11 mouse cellular contexts compared by ENCODE assay signal in genomic region chr4:115060753-115061152, GRCm38 (mm10). TPM values are rescaled to one million over a fixed set of nuclear protein-coding genes. Genes with fewer than 3 reads are reported as not detected.
DNase-seq lines count a peak whose midpoint lies in the region; ATAC-seq and TF ChIP-seq lines count a peak whose summit lies in the region.
"Had no signal": no experiment of that assay in that cellular context is flagged by ENCODE, and none has a peak within 500 bp of the region (broad histone marks: within the 10 kb centered on the region; RNA-seq: fewer than 3 reads in every experiment).

No protein-coding gene starts in this region.

- peak overlapping the region; percentile 57 for H3K4me3 ChIP-seq in heart, embryonic 12.5 days
- no peak overlapping the region for H3K4me3 ChIP-seq in lung, postnatal 0 days (ENCODE audit: low read depth, low read length)
- H3K4me3 ChIP-seq in hindbrain, embryonic 14.5 days (replicated peaks; ENCODE audit: low read length): peak overlapping the region; percentile 33
- H3K4me3 ChIP-seq in midbrain, embryonic 13.5 days (replicated peaks): peak overlapping the region; percentile 40

- peak overlapping the region; percentile 74 for H3K4me2 ChIP-seq in heart, embryonic 12.5 days
- peak overlapping the region; percentile 77 for H3K4me2 ChIP-seq in lung, postnatal 0 days (replicated peaks; ENCODE audit: low read depth, low read length)
- H3K4me2 ChIP-seq in hindbrain, embryonic 14.5 days (replicated peaks): peak overlapping the region; percentile 17
- peak overlapping the region; percentile 92 for H3K4me2 ChIP-seq in midbrain, embryonic 13.5 days (replicated peaks)

- peak overlapping the region; percentile 74 for H3K9ac ChIP-seq in heart, embryonic 12.5 days
- H3K9ac ChIP-seq in lung, postnatal 0 days (replicated peaks; ENCODE audit: low read depth): no peak overlapping the region
- H3K9ac ChIP-seq in hindbrain, embryonic 14.5 days: no peak overlapping the region
- peak overlapping the region; percentile 66 for H3K9ac ChIP-seq in midbrain, embryonic 13.5 days (replicated peaks)

- peak overlapping the region; percentile 89; the same call in 1 of the 2 replicates for H3K27ac ChIP-seq in heart, embryonic 12.5 days (ENCODE audit: poor library complexity, severe bottlenecking)
- H3K27ac ChIP-seq in lung, postnatal 0 days (ENCODE audit: low read length): no peak overlapping the region
- H3K27ac ChIP-seq in hindbrain, embryonic 14.5 days: peak overlapping the region; percentile 38; the same call in 1 of the 2 replicates
- H3K27ac ChIP-seq in midbrain, embryonic 13.5 days: peak overlapping the region; percentile 93

- intact Hi-C loops in heart, postnatal 36 days (cut with DNase I): no loop called here

- no peaks in the 10 kb centered on the region for H3K9me3 ChIP-seq in heart, embryonic 12.5 days (replicated peaks)
- H3K9me3 ChIP-seq in lung, postnatal 0 days (ENCODE audit: low read length): no peaks in the 10 kb centered on the region
- H3K9me3 ChIP-seq in hindbrain, embryonic 14.5 days (ENCODE audit: control insufficient read depth, low read length): no peaks in the 10 kb centered on the region
- no peaks in the 10 kb centered on the region for H3K9me3 ChIP-seq in midbrain, embryonic 13.5 days

- WGBS in heart, embryonic 12.5 days: 17% methylated on average over 3 of the region's 3 CpGs
- 20% methylated on average over 3 of the region's 3 CpGs for WGBS in lung, postnatal 0 days
- WGBS in hindbrain, embryonic 14.5 days: 14% methylated on average over 3 of the region's 3 CpGs
- 8% methylated on average over 3 of the region's 3 CpGs for WGBS in midbrain, embryonic 13.5 days

- no peak for TF ChIP-seq CTCF in lung, postnatal 0 days (IDR thresholded peaks at IDR 0.05)

- no peak for DNase-seq in heart, postnatal 36 days
- no peak for DNase-seq in lung, postnatal 0 days (ENCODE audit: low spot score)
- no peak for DNase-seq in lung, adult 18-20 months
- no peak for DNase-seq in hindbrain, embryonic 14.5 days (ENCODE audit: low spot score)
- no peak for DNase-seq in cerebellum, adult 9-11 months
- no peak for DNase-seq in cerebellum, adult 18-20 months
- DNase-seq: lung, postnatal 36 days; thymus, postnatal 4 days had no signal

- no peak for TF ChIP-seq EP300 in lung, postnatal 0 days (IDR thresholded peaks at IDR 0.05)

- no peaks in the 10 kb centered on the region for H3K36me3 ChIP-seq in heart, embryonic 12.5 days
- no peaks in the 10 kb centered on the region for H3K36me3 ChIP-seq in lung, postnatal 0 days (ENCODE audit: insufficient read depth, low read length)
- no peaks in the 10 kb centered on the region for H3K36me3 ChIP-seq in hindbrain, embryonic 14.5 days (replicated peaks; ENCODE audit: control insufficient read depth, insufficient read depth)
- H3K36me3 ChIP-seq in midbrain, embryonic 13.5 days: no peaks in the 10 kb centered on the region

- peaks cover 72% of the 10 kb centered on the region for H3K27me3 ChIP-seq in heart, embryonic 12.5 days (replicated peaks)
- H3K27me3 ChIP-seq in lung, postnatal 0 days (replicated peaks; ENCODE audit: insufficient read depth, low read length): peaks cover 36% of the 10 kb centered on the region
- peaks cover 87% of the 10 kb centered on the region for H3K27me3 ChIP-seq in hindbrain, embryonic 14.5 days (ENCODE audit: control insufficient read depth, insufficient read depth, low read length)
- H3K27me3 ChIP-seq in midbrain, embryonic 13.5 days: peaks cover 87% of the 10 kb centered on the region

- ATAC-seq in heart, embryonic 12.5 days (ENCODE audit: insufficient number of reproducible peaks, low FRiP score): no peak
- no peak for ATAC-seq in lung, postnatal 0 days
- ATAC-seq in hindbrain, embryonic 14.5 days (ENCODE audit: low FRiP score): no peak
- ATAC-seq in midbrain, embryonic 13.5 days: no peak
- ATAC-seq: forebrain, embryonic 16.5 days had no signal

- peaks cover 24% of the 10 kb centered on the region for H3K4me1 ChIP-seq in heart, embryonic 12.5 days (replicated peaks)
- H3K4me1 ChIP-seq in lung, postnatal 0 days (ENCODE audit: insufficient read depth, low read depth, low read length): peaks cover 6% of the 10 kb centered on the region; the same call in 1 of the 2 replicates
- H3K4me1 ChIP-seq in hindbrain, embryonic 14.5 days (replicated peaks; ENCODE audit: control insufficient read depth, insufficient read depth, low read length): peaks cover 12% of the 10 kb centered on the region
- H3K4me1 ChIP-seq in midbrain, embryonic 13.5 days (replicated peaks): peaks cover 32% of the 10 kb centered on the region

RNA-seq across cellular contexts. Expression of gene Tal1, which starts 4.5 kb away (rescaled TPM):
- polyA plus RNA-seq in heart, embryonic 12.5 days (2016; fragmentation: Nextera tagmentation; extraction: Ambion mirVana): 6.9 and 8.3 TPM in 2 replicates
- total RNA-seq in heart, postnatal 36 days (2021): 1 to 10 TPM; 4.0 to 4.3 TPM
- 1.9 and 2.5 TPM in 2 replicates for polyA plus RNA-seq in lung, postnatal 0 days (2015; fragmentation: Nextera tagmentation; extraction: Ambion mirVana)
- 5.6 and 7.4 TPM in 2 replicates for polyA plus RNA-seq in hindbrain, embryonic 14.5 days (2014; fragmentation: Nextera tagmentation; extraction: Ambion mirVana)
- polyA plus RNA-seq in midbrain, embryonic 13.5 days (2015; fragmentation: Nextera tagmentation; extraction: Ambion mirVana): 7.6 and 11.9 TPM in 2 replicates

RNA-seq across cellular contexts. Expression of gene Pdzk1ip1, which starts 27.8 kb away (rescaled TPM):
- polyA plus RNA-seq in heart, embryonic 12.5 days (2016; fragmentation: Nextera tagmentation; extraction: Ambion mirVana): 38.8 and 39.2 TPM in 2 replicates
- total RNA-seq in heart, postnatal 36 days (2021): not detected
- 99.9 and 117 TPM in 2 replicates for polyA plus RNA-seq in lung, postnatal 0 days (2015; fragmentation: Nextera tagmentation; extraction: Ambion mirVana)
- polyA plus RNA-seq in hindbrain, embryonic 14.5 days (2014; fragmentation: Nextera tagmentation; extraction: Ambion mirVana): 3.0 and 3.7 TPM in 2 replicates
- polyA plus RNA-seq in midbrain, embryonic 13.5 days (2015; fragmentation: Nextera tagmentation; extraction: Ambion mirVana): 5.9 and 6.3 TPM in 2 replicates

Comparison
In these comparisons a context has a peak if more than half of its experiments do, and no peak if none do; other contexts are left out.
1. H3K4me2 ChIP-seq: peak in every context shown above with its lines; median percentile 92 in midbrain, embryonic 13.5 days; 77 in lung, postnatal 0 days; 74 in heart, embryonic 12.5 days; 17 in hindbrain, embryonic 14.5 days.
2. H3K9ac ChIP-seq: peak in heart, embryonic 12.5 days (single experiment) and midbrain, embryonic 13.5 days (single experiment); none in lung, postnatal 0 days (single experiment) and hindbrain, embryonic 14.5 days (single experiment).